Mouse (Mus musculus) MEL (cell line): ENCODE data around the gene Dcdc2b. TPM values are rescaled to one million over a fixed set of nuclear protein-coding genes. Genes with fewer than 3 reads are reported as not detected.

Source experiments
- DNase-seq: peaks from one replicate; pipeline ENCODE4 v3.0.0; 2011; ENCODE audit warnings: low read depth, low spot score
- H3K27ac ChIP-seq: 2 replicates; pipeline ENCODE4 v1.5.1; 2012; ENCODE audit warnings: low read depth, mild to moderate bottlenecking, control low read depth, low read length, moderate library complexity; ENCODE audit not compliant: control insufficient read depth
- H3K27me3 ChIP-seq, 2 experiments: fragments of 150-350 bp in 1 of 2; sonication (generic) in 1 of 2; 2 replicates each; pipeline ENCODE4 v1.6.1; 2012; ENCODE audit warnings: low read length in 2 of 2, mild to moderate bottlenecking in 2 of 2, improper control_type of control experiment in 1 of 2, moderate library complexity in 1 of 2; ENCODE audit not compliant: insufficient read depth in 2 of 2, control insufficient read depth in 1 of 2
- H3K36me3 ChIP-seq, 2 experiments: 2 replicates each; pipeline ENCODE4 v1.6.1; 2012 to 2014; ENCODE audit warnings: low read length in 2 of 2, improper control_type of control experiment in 1 of 2, inconsistent platforms in 1 of 2, mild to moderate bottlenecking in 1 of 2; ENCODE audit not compliant: insufficient read depth in 2 of 2, control insufficient read depth in 1 of 2
- H3K4me1 ChIP-seq, 2 experiments: fragments of 150-350 bp in 1 of 2; sonication (generic) in 1 of 2; 2 replicates each; pipeline ENCODE4 v1.6.1; 2012; ENCODE audit warnings: low read length in 2 of 2, improper control_type of control experiment in 1 of 2, mild to moderate bottlenecking in 1 of 2; ENCODE audit not compliant: insufficient read depth in 2 of 2, control insufficient read depth in 1 of 2
- H3K4me3 ChIP-seq, 2 experiments: fragments of 150-350 bp in 1 of 2; sonication (generic) in 1 of 2; 2 replicates each; pipeline ENCODE4 v1.5.1; 2012; ENCODE audit warnings: low read depth in 2 of 2, low read length in 2 of 2, mild to moderate bottlenecking in 2 of 2, moderate library complexity in 2 of 2, control low read depth in 1 of 2, improper control_type of control experiment in 1 of 2; ENCODE audit not compliant: control insufficient read depth in 1 of 2, insufficient read depth in 1 of 2
- H3K79me2 ChIP-seq: 2 replicates; pipeline ENCODE4 v1.6.1; 2012; ENCODE audit warnings: mild to moderate bottlenecking, low read length, moderate library complexity; ENCODE audit not compliant: control insufficient read depth, poor library complexity, insufficient read depth
- H3K9ac ChIP-seq: 2 replicates; pipeline ENCODE4 v1.6.1; 2012; ENCODE audit warnings: low read depth, mild to moderate bottlenecking, control low read depth, low read length, moderate library complexity; ENCODE audit not compliant: control insufficient read depth, poor library complexity, severe bottlenecking
- H3K9me3 ChIP-seq: fragments of 150-350 bp; sonication (generic); replicated peaks from 2 replicates; pipeline ENCODE4 v1.6.1; 2012; ENCODE audit warnings: mild to moderate bottlenecking, low read length, improper control_type of control experiment, moderate library complexity; ENCODE audit not compliant: insufficient read depth
- BHLHE40 ChIP-seq: IDR thresholded peaks from 2 replicates; pipeline ENCODE4 v1.6.1; 2012; ENCODE audit warnings: low read depth, mild to moderate bottlenecking, inconsistent platforms, low read length, improper control_type of control experiment, borderline replicate concordance
- CHD1 ChIP-seq: IDR thresholded peaks from 2 replicates; pipeline ENCODE4 v1.6.1; 2012; ENCODE audit warnings: low read depth, mild to moderate bottlenecking, inconsistent platforms, low read length, improper control_type of control experiment
- CTCF ChIP-seq, 3 experiments: IDR thresholded peaks in 2 of 3; conservative IDR thresholded peaks in 1 of 3; 2 replicates each; pipeline ENCODE4 v1.5.1; 2011 to 2012; ENCODE audit warnings: low read length in 3 of 3, low read depth in 2 of 3, mild to moderate bottlenecking in 2 of 3, improper control_type of control experiment in 1 of 3, inconsistent platforms in 1 of 3, mixed read lengths in 1 of 3, moderate library complexity in 1 of 3; ENCODE audit not compliant: control insufficient read depth in 1 of 3, insufficient read depth in 1 of 3, poor library complexity in 1 of 3, severe bottlenecking in 1 of 3
- E2F4 ChIP-seq: IDR thresholded peaks from 2 replicates; pipeline ENCODE4 v1.6.1; 2011; ENCODE audit warnings: low read depth, low read length, improper control_type of control experiment, borderline replicate concordance
- ELF1 ChIP-seq: IDR thresholded peaks from 2 replicates; pipeline ENCODE4 v1.6.1; 2014; ENCODE audit warnings: low read depth, mild to moderate bottlenecking, inconsistent platforms, low read length, improper control_type of control experiment, moderate library complexity
- EP300 ChIP-seq, 2 experiments: IDR thresholded peaks; 2 replicates each; pipeline ENCODE4 v1.6.1; 2011; ENCODE audit warnings: improper control_type of control experiment in 2 of 2, low read length in 2 of 2, low read depth in 1 of 2, mild to moderate bottlenecking in 1 of 2
- GABPA ChIP-seq: IDR thresholded peaks from 2 replicates; pipeline ENCODE4 v1.6.1; 2012; ENCODE audit warnings: low read depth, mild to moderate bottlenecking, inconsistent platforms, low read length, improper control_type of control experiment, moderate library complexity
- GATA1 ChIP-seq: IDR thresholded peaks from 2 replicates; pipeline ENCODE4 v1.6.1; 2011; ENCODE audit warnings: low read depth, low read length, improper control_type of control experiment
- JUND ChIP-seq: IDR thresholded peaks from 2 replicates; pipeline ENCODE4 v1.6.1; 2011; ENCODE audit warnings: low read depth, mild to moderate bottlenecking, improper control_type of control experiment, low read length
- KAT2A ChIP-seq: conservative IDR thresholded peaks from 2 replicates; pipeline ENCODE4 v1.6.1; 2012; ENCODE audit warnings: low read depth, low read length, improper control_type of control experiment, inconsistent platforms
- MAFK ChIP-seq: IDR thresholded peaks from 2 replicates; pipeline ENCODE4 v1.6.1; 2011; ENCODE audit warnings: low read depth, mild to moderate bottlenecking, low read length, improper control_type of control experiment, borderline replicate concordance
- MAZ ChIP-seq: IDR thresholded peaks from 2 replicates; pipeline ENCODE4 v1.6.1; 2012; ENCODE audit warnings: low read depth, mild to moderate bottlenecking, inconsistent platforms, low read length, improper control_type of control experiment
- MXI1 ChIP-seq: IDR thresholded peaks from 2 replicates; pipeline ENCODE4 v1.6.1; 2011; ENCODE audit warnings: mild to moderate bottlenecking, low read depth, low read length, improper control_type of control experiment
- NRF1 ChIP-seq: IDR thresholded peaks from 2 replicates; pipeline ENCODE4 v1.6.1; 2014; ENCODE audit warnings: low read depth, mild to moderate bottlenecking, inconsistent platforms, low read length, improper control_type of control experiment, moderate library complexity; ENCODE audit not compliant: poor library complexity, insufficient read depth, severe bottlenecking
- POLR2AphosphoS5 ChIP-seq: IDR thresholded peaks from 2 replicates; pipeline ENCODE4 v1.6.1; 2012; ENCODE audit warnings: low read depth, borderline replicate concordance, mild to moderate bottlenecking, inconsistent platforms, low read length, moderate library complexity, mixed read lengths
- RCOR1 ChIP-seq: IDR thresholded peaks from 2 replicates; pipeline ENCODE4 v1.6.1; 2012; ENCODE audit warnings: low read depth, mild to moderate bottlenecking, inconsistent platforms, low read length, improper control_type of control experiment
- SMC3 ChIP-seq: IDR thresholded peaks from 2 replicates; pipeline ENCODE4 v1.6.1; 2011; ENCODE audit warnings: low read depth, low read length, improper control_type of control experiment
- TAL1 ChIP-seq: IDR thresholded peaks from 2 replicates; pipeline ENCODE4 v1.6.1; 2012; ENCODE audit warnings: mild to moderate bottlenecking, inconsistent platforms, low read length, moderate library complexity, mixed read lengths
- USF1 ChIP-seq: IDR thresholded peaks from 2 replicates; pipeline ENCODE4 v1.6.1; 2014; ENCODE audit warnings: low read depth, mild to moderate bottlenecking, inconsistent platforms, low read length, improper control_type of control experiment, moderate library complexity
- USF2 ChIP-seq, 2 experiments: IDR thresholded peaks; 2 replicates each; pipeline ENCODE4 v1.6.1; 2011 to 2012; ENCODE audit warnings: improper control_type of control experiment in 2 of 2, low read length in 2 of 2, borderline replicate concordance in 1 of 2, inconsistent platforms in 1 of 2, low read depth in 1 of 2, mild to moderate bottlenecking in 1 of 2; ENCODE audit not compliant: insufficient read depth in 1 of 2
- ZC3H11A ChIP-seq: IDR thresholded peaks from 2 replicates; pipeline ENCODE4 v1.6.1; 2012; ENCODE audit warnings: low read depth, mild to moderate bottlenecking, inconsistent platforms, low read length, improper control_type of control experiment
- ZMIZ1 ChIP-seq: IDR thresholded peaks from 2 replicates; pipeline ENCODE4 v1.6.1; 2012; ENCODE audit warnings: low read depth, mild to moderate bottlenecking, inconsistent platforms, low read length, improper control_type of control experiment, moderate library complexity
- ZNF384 ChIP-seq: IDR thresholded peaks from 2 replicates; pipeline ENCODE4 v1.6.1; 2012; ENCODE audit warnings: low read depth, mild to moderate bottlenecking, inconsistent platforms, low read length, improper control_type of control experiment
- polyA plus RNA-seq, 2 experiments: library from polyadenylated mRNA; stranded (reverse) in 1 of 2; unstranded in 1 of 2; fragments of >175 nt in 1 of 2; fragments of >200 nt in 1 of 2; gene quantifications; 2 replicates each; pipeline versions ENCODE4 v1.2.1 to v1.2.4; 2012; ENCODE audit warnings: low replicate concordance in 2 of 2, low read depth in 1 of 2; ENCODE audit not compliant: insufficient read length in 2 of 2, insufficient read depth in 1 of 2, missing spikeins in 1 of 2
- total RNA-seq: library from RNA; depleted of rRNA; stranded (reverse); fragments of 300-350 nt; gene quantifications from 2 replicates; pipeline ENCODE4 v1.2.3, GENCODE M21; 2012

Gene Dcdc2b
- total and polyA plus RNA-seq, 3 experiments = 1.3 TPM; not detected in 2

- Histone ChIP-seq H3K27ac (no peak overlapping the region), H3K36me3 (peaks cover 0 to 2% of the 10 kb centered on the region in 2 experiments; a peak in 3 of 4 replicates)
Measured at GRCm38 (mm10) chr4:129610472-129610871, 3.6 kb downstream of the Dcdc2b start.

DNA sequence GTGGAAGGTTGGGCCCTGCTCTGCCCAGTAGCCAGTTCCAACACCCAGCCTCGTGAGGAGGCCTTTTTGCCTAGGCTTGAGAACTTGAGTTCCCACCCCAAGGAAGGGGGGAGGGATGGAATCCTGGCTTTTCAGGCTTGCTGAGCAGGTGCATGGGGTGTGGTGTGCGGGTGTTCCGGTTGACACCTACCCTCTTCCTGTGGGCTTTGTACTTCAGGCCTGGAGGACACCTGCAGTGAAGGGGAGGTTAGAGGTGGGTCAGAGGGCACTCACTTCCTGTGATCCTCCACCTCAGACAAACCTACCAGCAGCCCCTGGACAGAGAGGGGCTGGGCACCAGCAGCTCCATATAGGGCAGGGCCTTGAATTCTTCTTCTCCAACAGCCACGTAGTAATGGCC lies 4.0 kb downstream of the Dcdc2b start:
- H3K27ac ChIP-seq = no peak overlapping the region

More at GRCm38 (mm10) chr4:129610472-129610871, 3.6 kb downstream of the Dcdc2b start:
- H3K4me3 ChIP-seq = no peak overlapping the region
- TF ChIP-seq TAL1 = no peak
- H3K27me3 ChIP-seq = no peaks in the 10 kb centered on the region
- DNase-seq = no peak
- no peak overlapping the region for H3K9ac ChIP-seq
- H3K79me2 ChIP-seq = no peaks in the 10 kb centered on the region
- H3K9me3 ChIP-seq = no peaks in the 10 kb centered on the region
- no peaks in the 10 kb centered on the region for H3K4me1 ChIP-seq

DNA sequence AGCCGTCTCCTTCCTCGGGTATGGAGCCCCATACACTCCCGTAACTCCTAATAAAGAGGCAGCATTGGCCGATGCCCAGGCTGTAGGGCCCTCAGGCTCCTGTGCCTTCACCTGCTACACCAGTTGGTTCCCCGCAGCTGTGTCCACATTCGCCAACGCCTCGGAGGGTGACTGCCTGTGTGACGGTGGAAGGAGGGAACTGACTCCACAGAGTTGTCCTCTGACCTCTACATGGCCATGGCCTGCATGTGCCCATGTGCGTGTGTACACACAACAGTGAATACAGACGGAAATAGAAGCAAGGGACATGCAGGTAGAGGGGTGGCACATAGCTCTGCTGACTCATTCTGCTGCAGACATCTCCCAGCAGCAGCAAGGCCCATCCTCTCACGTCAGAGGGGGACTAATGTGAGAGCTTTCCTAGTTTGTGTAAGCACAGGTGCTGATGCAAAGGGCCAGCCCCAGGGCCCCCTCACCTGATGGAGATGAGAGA lies 4.9 kb downstream of the Dcdc2b start:
- no peak overlapping the region for H3K27ac ChIP-seq
- no peak overlapping the region for H3K9ac ChIP-seq
- no peaks in the 10 kb centered on the region for H3K4me1 ChIP-seq
- no peak for DNase-seq
- no peaks in the 10 kb centered on the region for H3K79me2 ChIP-seq
- H3K36me3 ChIP-seq = peaks cover 0 to 3% of the 10 kb centered on the region in 2 experiments; a peak in 3 of 4 replicates
- no peaks in the 10 kb centered on the region for H3K9me3 ChIP-seq
- H3K4me3 ChIP-seq = no peak overlapping the region
- no peak for TF ChIP-seq ZNF384
- no peak for TF ChIP-seq SMC3
- no peak for TF ChIP-seq GATA1
- TF ChIP-seq MXI1 = no peak
- no peak for TF ChIP-seq RCOR1
- no peak for TF ChIP-seq ZMIZ1
- TF ChIP-seq JUND = no peak
- no peak for TF ChIP-seq MAFK
- no peak for TF ChIP-seq GABPA
- TF ChIP-seq MAZ = no peak
- no peak for TF ChIP-seq USF2 (IDR thresholded peaks at IDR 0.05; ENCODE audit: borderline replicate concordance in 1 of 2, insufficient read depth in 1 of 2, low read depth in 1 of 2, low read length in 2 of 2)
- no peaks in the 10 kb centered on the region for H3K27me3 ChIP-seq

More for the DNA sequence above, 4.0 kb downstream of the Dcdc2b start:
- no peak for DNase-seq
- H3K9ac ChIP-seq = no peak overlapping the region
- H3K36me3 ChIP-seq = peaks cover 0 to 3% of the 10 kb centered on the region in 2 experiments; a peak in 3 of 4 replicates
- H3K4me3 ChIP-seq = no peak overlapping the region
- H3K27me3 ChIP-seq = no peaks in the 10 kb centered on the region
- H3K9me3 ChIP-seq = no peaks in the 10 kb centered on the region
- no peak for TF ChIP-seq NRF1
- no peak for TF ChIP-seq CTCF (IDR thresholded peaks at IDR 0.05 in 2 of 3, conservative IDR thresholded peaks at IDR 0.05 in 1 of 3; ENCODE audit: control insufficient read depth in 1 of 3, insufficient read depth in 1 of 3, low read depth in 2 of 3, low read length in 3 of 3, poor library complexity in 1 of 3, severe bottlenecking in 1 of 3)
- TF ChIP-seq TAL1 = no peak
- no peak for TF ChIP-seq GATA1
- no peak for TF ChIP-seq POLR2AphosphoS5
- TF ChIP-seq USF1 = no peak
- TF ChIP-seq EP300 (IDR thresholded peaks at IDR 0.05; ENCODE audit: low read depth in 1 of 2, low read length in 2 of 2) = no peak
- TF ChIP-seq ZC3H11A = no peak
- TF ChIP-seq JUND = no peak
- no peak for TF ChIP-seq BHLHE40
- TF ChIP-seq E2F4 = no peak
- no peak for TF ChIP-seq CHD1
- no peak for TF ChIP-seq KAT2A
- no peak for TF ChIP-seq ELF1
- no peaks in the 10 kb centered on the region for H3K79me2 ChIP-seq
- no peaks in the 10 kb centered on the region for H3K4me1 ChIP-seq
